Mouse (Mus musculus) lung, adult 2 months (tissue): ENCODE results near the gene Skint7.

Experiments used
- CTCF ChIP-seq: fragments of 200-500 bp; IDR thresholded peaks from 2 replicates; pipeline ENCODE4 v1.5.1; 2011; ENCODE audit warnings: mild to moderate bottlenecking, low read length, control low read depth; ENCODE audit not compliant: insufficient read depth
- POLR2A ChIP-seq: fragments of 200-500 bp; IDR thresholded peaks from 2 replicates; pipeline ENCODE4 v1.6.1; 2011; ENCODE audit warnings: low read depth, mild to moderate bottlenecking, control low read depth, low read length, borderline replicate concordance; ENCODE audit errors: extremely low read depth

DNA sequence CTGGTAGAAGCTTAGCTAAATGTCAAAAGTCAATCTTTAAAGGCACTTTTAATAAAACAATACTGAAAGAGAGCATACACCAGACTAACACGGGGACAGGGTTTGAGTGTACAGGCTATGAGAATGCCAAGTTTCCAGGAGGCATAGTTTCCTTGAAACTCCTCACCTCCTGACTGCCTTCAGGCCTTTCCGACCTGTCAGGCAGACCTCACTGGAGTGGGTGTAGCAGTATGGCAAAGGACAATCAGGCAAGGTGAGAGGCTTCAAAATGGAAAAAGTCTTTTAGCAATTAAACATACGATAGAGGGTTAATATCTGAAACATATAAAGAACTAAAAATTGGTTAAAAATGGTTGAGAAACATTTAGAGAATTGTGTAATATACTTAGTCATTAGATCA is 9.1 kb upstream of the Skint7 start:
- no peak for TF ChIP-seq CTCF
- no peak for TF ChIP-seq POLR2A
